Mouse (Mus musculus): ENCODE data around the gene Mthfr. TPM values are rescaled to one million over a fixed set of nuclear protein-coding genes. Genes with fewer than 3 reads are reported as not detected.
"Not testable (repeated sequence)": the region's sequence is repeated elsewhere in the genome, so short reads cannot be mapped to it uniquely, and the experiment has no call there.

Gene Mthfr
- total RNA-seq, 1 experiment: 34.0 TPM

- Histone ChIP-seq H3K27ac (ENCODE audit: insufficient read depth, low read depth, low read length, poor library complexity, severe bottlenecking) (no peak overlapping the region), H3K4me1 (ENCODE audit: control insufficient read depth in 2 of 2, insufficient read depth in 2 of 2, low read length in 2 of 2, poor library complexity in 1 of 2) (peaks cover 2% of the 10 kb centered on the region in 2 experiments; a peak in 1 of 4 replicates), H3K9me3 (ENCODE audit: control insufficient read depth, insufficient read depth, low read depth, low read length) (no peaks in the 10 kb centered on the region), H3K4me3 (ENCODE audit: insufficient read depth in 1 of 2, low read depth in 1 of 2, low read length in 2 of 2, poor library complexity in 1 of 2, severe bottlenecking in 1 of 2) (no peak overlapping the region), H3K9ac (ENCODE audit: insufficient read depth, low read depth, low read length, poor library complexity, severe bottlenecking) (no peak overlapping the region), H3K36me3 (ENCODE audit: control insufficient read depth, insufficient read depth, low read length, poor library complexity, severe bottlenecking) (peaks cover 33% of the 10 kb centered on the region)
- TF ChIP-seq ZNF384 (IDR thresholded peaks at IDR 0.05; ENCODE audit: low read depth, low read length) (no peak), HCFC1 (IDR thresholded peaks at IDR 0.05; ENCODE audit: borderline replicate concordance, insufficient read depth, low read length) (no peak), ZC3H11A (IDR thresholded peaks at IDR 0.05; ENCODE audit: borderline replicate concordance, low read depth, low read length) (no peak), CHD2 (IDR thresholded peaks at IDR 0.05; ENCODE audit: low read depth, low read length) (no peak), MAFK (IDR thresholded peaks at IDR 0.05; ENCODE audit: insufficient read depth, low read depth, low read length) (no peak)
- in situ Hi-C loops (cut with MboI; ENCODE audit: low sequenced_read_pairs in 2 of 2, unreplicated experiment in 2 of 2): no loop called here
- no peak for DNase-seq (ENCODE audit: low read depth, low spot score)
These were observed 7.7 kb downstream of the Mthfr start for GRCm38 (mm10) chr4:148046450-148047031.

GRCm38 (mm10) chr4:148050396-148050914 lies 11.6 kb downstream of the Mthfr start:
- H3K36me3 ChIP-seq (ENCODE audit: control insufficient read depth, insufficient read depth, low read length, poor library complexity, severe bottlenecking): peaks cover 52% of the 10 kb centered on the region
- H3K27ac ChIP-seq (ENCODE audit: insufficient read depth, low read depth, low read length, poor library complexity, severe bottlenecking); H3K4me3 ChIP-seq (ENCODE audit: insufficient read depth in 1 of 2, low read depth in 1 of 2, low read length in 2 of 2, poor library complexity in 1 of 2, severe bottlenecking in 1 of 2); H3K4me1 ChIP-seq (ENCODE audit: control insufficient read depth in 2 of 2, insufficient read depth in 2 of 2, low read length in 2 of 2, poor library complexity in 1 of 2); H3K9ac ChIP-seq (ENCODE audit: insufficient read depth, low read depth, low read length, poor library complexity, severe bottlenecking); H3K9me3 ChIP-seq (ENCODE audit: control insufficient read depth, insufficient read depth, low read depth, low read length); DNase-seq (ENCODE audit: low read depth, low spot score); in situ Hi-C loops (cut with MboI; ENCODE audit: low sequenced_read_pairs in 2 of 2, unreplicated experiment in 2 of 2): not testable (repeated sequence)

DNA sequence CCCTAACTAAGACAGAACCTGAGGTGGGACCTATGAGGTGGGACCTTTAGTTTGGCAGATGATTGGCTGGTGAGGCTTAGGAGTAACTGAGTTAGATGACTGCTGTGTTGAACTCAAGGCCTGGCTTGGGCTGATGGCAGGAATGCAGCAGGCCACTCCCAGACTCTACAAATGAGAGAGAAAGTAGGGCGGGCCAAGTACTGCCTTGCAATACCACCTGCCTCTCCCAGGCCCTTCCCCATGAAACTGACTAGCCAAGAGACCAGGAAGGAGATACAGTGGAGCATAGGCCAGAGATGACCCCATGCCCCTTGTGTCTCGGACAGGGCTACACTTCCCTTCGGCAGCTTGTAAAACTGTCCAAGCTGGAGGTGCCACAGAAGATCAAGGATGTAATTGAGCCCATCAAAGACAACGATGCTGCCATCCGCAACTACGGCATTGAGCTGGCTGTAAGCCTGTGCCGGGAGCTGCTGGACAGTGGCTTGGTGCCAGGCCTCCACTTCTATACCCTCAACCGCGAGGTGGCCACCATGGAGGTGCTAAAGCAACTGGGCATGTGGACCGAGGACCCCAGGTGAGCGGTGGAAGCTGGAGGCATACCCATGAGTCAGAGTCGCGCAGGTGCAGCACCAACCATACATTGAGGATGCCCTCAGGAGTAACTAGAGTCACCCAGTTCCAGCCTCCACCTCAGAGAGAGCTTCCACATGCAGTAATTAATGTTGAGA lies 12.3 kb downstream of the Mthfr start:
- Histone ChIP-seq H3K9me3 (ENCODE audit: control insufficient read depth, insufficient read depth, low read depth, low read length) (no peaks in the 10 kb centered on the region), H3K36me3 (ENCODE audit: control insufficient read depth, insufficient read depth, low read length, poor library complexity, severe bottlenecking) (peaks cover 57% of the 10 kb centered on the region), H3K4me1 (ENCODE audit: control insufficient read depth in 2 of 2, insufficient read depth in 2 of 2, low read length in 2 of 2, poor library complexity in 1 of 2) (peaks cover 2% of the 10 kb centered on the region in 2 experiments; a peak in 1 of 4 replicates), H3K27ac (ENCODE audit: insufficient read depth, low read depth, low read length, poor library complexity, severe bottlenecking) (no peak overlapping the region), H3K9ac (ENCODE audit: insufficient read depth, low read depth, low read length, poor library complexity, severe bottlenecking) (no peak overlapping the region), H3K4me3 (ENCODE audit: insufficient read depth in 1 of 2, low read depth in 1 of 2, low read length in 2 of 2, poor library complexity in 1 of 2, severe bottlenecking in 1 of 2) (no peak overlapping the region)
- in situ Hi-C loops (cut with MboI; ENCODE audit: low sequenced_read_pairs in 2 of 2, unreplicated experiment in 2 of 2): no loop called here
- no peak for TF ChIP-seq CHD2 (IDR thresholded peaks at IDR 0.05; ENCODE audit: low read depth, low read length)
- no peak for TF ChIP-seq HCFC1 (IDR thresholded peaks at IDR 0.05; ENCODE audit: borderline replicate concordance, insufficient read depth, low read length)
- no peak for TF ChIP-seq ZC3H11A (IDR thresholded peaks at IDR 0.05; ENCODE audit: borderline replicate concordance, low read depth, low read length)
- no peak for TF ChIP-seq MAFK (IDR thresholded peaks at IDR 0.05; ENCODE audit: insufficient read depth, low read depth, low read length)
- TF ChIP-seq ZNF384 (IDR thresholded peaks at IDR 0.05; ENCODE audit: low read depth, low read length): no peak
- DNase-seq (ENCODE audit: low read depth, low spot score): no peak

DNA sequence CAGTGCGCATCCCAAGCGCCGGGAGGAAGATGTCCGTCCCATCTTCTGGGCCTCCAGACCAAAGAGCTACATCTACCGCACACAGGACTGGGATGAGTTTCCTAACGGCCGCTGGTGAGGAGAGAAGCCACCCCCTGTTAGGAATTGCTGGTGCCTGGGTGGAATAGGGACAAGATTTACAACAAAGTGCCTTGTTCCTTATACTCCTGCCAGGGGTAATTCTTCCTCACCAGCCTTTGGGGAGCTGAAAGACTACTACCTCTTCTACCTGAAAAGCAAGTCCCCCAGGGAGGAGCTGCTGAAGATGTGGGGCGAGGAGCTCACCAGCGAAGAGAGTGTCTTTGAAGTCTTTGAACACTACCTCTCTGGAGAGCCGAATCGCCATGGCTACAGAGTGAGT lies 13.0 kb downstream of the Mthfr start:
- H3K36me3 ChIP-seq (ENCODE audit: control insufficient read depth, insufficient read depth, low read length, poor library complexity, severe bottlenecking): peaks cover 61% of the 10 kb centered on the region
- peaks cover 2% of the 10 kb centered on the region in 2 experiments; a peak in 1 of 4 replicates for H3K4me1 ChIP-seq (ENCODE audit: control insufficient read depth in 2 of 2, insufficient read depth in 2 of 2, low read length in 2 of 2, poor library complexity in 1 of 2)
- DNase-seq (ENCODE audit: low read depth, low spot score): no peak
- H3K27ac ChIP-seq (ENCODE audit: insufficient read depth, low read depth, low read length, poor library complexity, severe bottlenecking): no peak overlapping the region
- H3K9me3 ChIP-seq (ENCODE audit: control insufficient read depth, insufficient read depth, low read depth, low read length): no peaks in the 10 kb centered on the region
- no peak overlapping the region for H3K9ac ChIP-seq (ENCODE audit: insufficient read depth, low read depth, low read length, poor library complexity, severe bottlenecking)
- in situ Hi-C loops (cut with MboI; ENCODE audit: low sequenced_read_pairs in 2 of 2, unreplicated experiment in 2 of 2): no loop called here
- TF ChIP-seq ZNF384 (IDR thresholded peaks at IDR 0.05; ENCODE audit: low read depth, low read length): no peak
- TF ChIP-seq CHD2 (IDR thresholded peaks at IDR 0.05; ENCODE audit: low read depth, low read length): no peak
- no peak for TF ChIP-seq ZC3H11A (IDR thresholded peaks at IDR 0.05; ENCODE audit: borderline replicate concordance, low read depth, low read length)
- TF ChIP-seq MAFK (IDR thresholded peaks at IDR 0.05; ENCODE audit: insufficient read depth, low read depth, low read length): no peak
- no peak for TF ChIP-seq HCFC1 (IDR thresholded peaks at IDR 0.05; ENCODE audit: borderline replicate concordance, insufficient read depth, low read length)
- no peak overlapping the region for H3K4me3 ChIP-seq (ENCODE audit: insufficient read depth in 1 of 2, low read depth in 1 of 2, low read length in 2 of 2, poor library complexity in 1 of 2, severe bottlenecking in 1 of 2)

All from ES-E14 (cell line).